Mouse (Mus musculus) E14TG2a.4 (cell line): Measurements from ENCODE around the gene Olfr194.

Experiments
- CTCF ChIP-seq: conservative IDR thresholded peaks from 2 replicates; pipeline ENCODE4 v1.5.1; 2014; ENCODE audit warnings: low read length
- NANOG ChIP-seq: IDR thresholded peaks from 2 replicates; pipeline ENCODE4 v1.6.1; 2014; ENCODE audit warnings: borderline replicate concordance, low read length, mixed read lengths
- POU5F1 ChIP-seq: IDR thresholded peaks from 2 replicates; pipeline ENCODE4 v1.6.1; 2014; ENCODE audit warnings: low read length, borderline replicate concordance

GRCm38 (mm10) chr16:59170354-59170753, 49.5 kb upstream of the Olfr194 start, which contains the start of gene Olfr196:
- TF ChIP-seq CTCF (no peak), POU5F1 (no peak), NANOG (no peak)
